In the genomic region with DNA sequence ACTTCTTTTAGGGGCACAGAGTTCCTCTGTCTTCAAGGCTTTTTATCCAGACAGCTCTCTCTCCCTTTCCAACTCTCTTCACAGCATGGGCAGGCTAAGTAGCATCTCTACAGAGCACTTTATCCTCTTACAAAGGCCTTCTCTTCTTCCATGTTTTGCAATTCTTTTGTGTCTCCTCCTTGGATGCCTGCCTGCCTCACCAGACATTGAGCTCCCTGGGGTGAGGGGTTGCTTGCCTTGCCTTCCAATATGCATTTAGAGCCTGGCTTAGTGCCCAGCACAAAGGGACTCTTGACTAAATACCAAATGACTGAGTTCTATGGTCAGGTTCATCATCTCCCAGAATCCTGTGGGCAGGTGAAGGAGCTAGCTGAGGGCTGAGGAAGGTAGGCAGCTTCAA, we compare ENCODE assay signal across 24 mouse cellular contexts.
DNase-seq lines count a peak whose midpoint lies in the region; ATAC-seq lines count a peak whose summit lies in the region.
"Had no signal": no experiment of that assay in that cellular context is flagged by ENCODE, and none has a peak within 500 bp of the region (broad histone marks: within the 10 kb centered on the region; RNA-seq: fewer than 3 reads in every experiment).

No protein-coding gene starts in this region.

- H3K4me1 ChIP-seq in hindbrain, embryonic 16.5 days (ENCODE audit: control insufficient read depth, insufficient read depth, low read depth, low read length): no peaks in the 10 kb centered on the region
- H3K4me1 ChIP-seq in hindbrain, embryonic 11.5 days (replicated peaks; ENCODE audit: control insufficient read depth, insufficient read depth, low read length): no peaks in the 10 kb centered on the region
- no peaks in the 10 kb centered on the region for H3K4me1 ChIP-seq in liver, embryonic 12.5 days
- H3K4me1 ChIP-seq: forebrain, embryonic 15.5 days; neural tube, embryonic 12.5 days had no signal

- no peaks in the 10 kb centered on the region for H3K27me3 ChIP-seq in hindbrain, embryonic 16.5 days (replicated peaks; ENCODE audit: control insufficient read depth, insufficient read depth, low read length)
- no peaks in the 10 kb centered on the region for H3K27me3 ChIP-seq in hindbrain, embryonic 11.5 days (ENCODE audit: control insufficient read depth, insufficient read depth, low read length)
- H3K27me3 ChIP-seq in liver, embryonic 12.5 days (replicated peaks): no peaks in the 10 kb centered on the region
- H3K27me3 ChIP-seq: forebrain, embryonic 15.5 days; heart, embryonic 12.5 days; limb, embryonic 12.5 days; neural tube, embryonic 12.5 days; Patski had no signal

- no peak overlapping the region for H3K9ac ChIP-seq in hindbrain, embryonic 16.5 days (ENCODE audit: low read depth, low read length)
- no peak overlapping the region for H3K9ac ChIP-seq in hindbrain, embryonic 11.5 days (ENCODE audit: low read depth, low read length)
- H3K9ac ChIP-seq in liver, embryonic 12.5 days: no peak overlapping the region
- H3K9ac ChIP-seq: forebrain, embryonic 15.5 days; heart, embryonic 12.5 days; limb, embryonic 12.5 days; neural tube, embryonic 12.5 days had no signal

- peak; percentile 22 for DNase-seq in cerebellum, adult 9-11 months
- no peak for DNase-seq in cerebellum, adult 8-10 months
- no peak for DNase-seq in hindbrain, embryonic 11.5 days (ENCODE audit: low spot score)
- peak; percentile 55 for DNase-seq in Muller cell, postnatal 12 days (ENCODE audit: inconsistent ontology term)
- DNase-seq in cerebellum, postnatal 14 days: peak; percentile 45 to 68
- DNase-seq: adrenal gland, postnatal 10 days; heart, postnatal 10 days; kidney, adult 11 months; lung, adult 18-20 months; lung, postnatal 14 days; right cerebral cortex, postnatal 14 days had no signal

- no peak overlapping the region for H3K4me3 ChIP-seq in hindbrain, embryonic 16.5 days (ENCODE audit: low read length)
- no peak overlapping the region for H3K4me3 ChIP-seq in hindbrain, embryonic 11.5 days (ENCODE audit: low read depth, low read length)
- no peak overlapping the region for H3K4me3 ChIP-seq in liver, embryonic 12.5 days
- H3K4me3 ChIP-seq: embryonic facial prominence, embryonic 10.5 days; forebrain, embryonic 15.5 days; heart, embryonic 12.5 days; limb, embryonic 12.5 days; neural tube, embryonic 12.5 days had no signal

- H3K27ac ChIP-seq in hindbrain, embryonic 16.5 days (ENCODE audit: low read depth, low read length): no peak overlapping the region
- H3K27ac ChIP-seq in hindbrain, embryonic 11.5 days (ENCODE audit: low read depth, low read length): no peak overlapping the region
- no peak overlapping the region for H3K27ac ChIP-seq in liver, embryonic 12.5 days
- H3K27ac ChIP-seq: embryonic facial prominence, embryonic 10.5 days; forebrain, embryonic 15.5 days; kidney, postnatal 0 days; limb, embryonic 12.5 days; neural tube, embryonic 12.5 days had no signal

- no peaks in the 10 kb centered on the region for H3K36me3 ChIP-seq in hindbrain, embryonic 16.5 days (ENCODE audit: control insufficient read depth, insufficient read depth, low read length)
- no peaks in the 10 kb centered on the region for H3K36me3 ChIP-seq in hindbrain, embryonic 11.5 days (ENCODE audit: control insufficient read depth, insufficient read depth, low read length)
- H3K36me3 ChIP-seq in liver, embryonic 12.5 days: no peaks in the 10 kb centered on the region
- H3K36me3 ChIP-seq: embryonic facial prominence, embryonic 10.5 days; forebrain, embryonic 15.5 days; heart, embryonic 12.5 days; limb, embryonic 12.5 days; neural tube, embryonic 12.5 days had no signal

- H3K9me3 ChIP-seq in hindbrain, embryonic 16.5 days (ENCODE audit: control insufficient read depth, low read length): no peaks in the 10 kb centered on the region
- no peaks in the 10 kb centered on the region for H3K9me3 ChIP-seq in hindbrain, embryonic 11.5 days (ENCODE audit: control insufficient read depth, low read length)
- no peaks in the 10 kb centered on the region for H3K9me3 ChIP-seq in liver, embryonic 12.5 days (replicated peaks)
- H3K9me3 ChIP-seq: embryonic facial prominence, embryonic 10.5 days; forebrain, embryonic 15.5 days; heart, embryonic 12.5 days; limb, embryonic 12.5 days; neural tube, embryonic 12.5 days had no signal

- 0 out of 2 replicates have a peak, but pooled peaks have one; percentile 42 for ATAC-seq in hindbrain, embryonic 16.5 days
- ATAC-seq in hindbrain, embryonic 11.5 days (ENCODE audit: low FRiP score): no peak
- no peak for ATAC-seq in liver, embryonic 12.5 days
- ATAC-seq: activated CD4-positive, CD25-positive, alpha-beta regulatory T cell, adult 4 months; CD4-positive, CD25-positive, alpha-beta regulatory T cell, adult 4 months; forebrain, embryonic 15.5 days; Patski had no signal

- H3K4me2 ChIP-seq in hindbrain, embryonic 16.5 days (ENCODE audit: low read length): no peak overlapping the region
- H3K4me2 ChIP-seq in hindbrain, embryonic 11.5 days (replicated peaks; ENCODE audit: low read depth, low read length): no peak overlapping the region
- no peak overlapping the region for H3K4me2 ChIP-seq in liver, embryonic 12.5 days
- H3K4me2 ChIP-seq: forebrain, embryonic 15.5 days; heart, embryonic 12.5 days; limb, embryonic 12.5 days; liver, embryonic 11.5 days; midbrain, embryonic 11.5 days; neural tube, embryonic 12.5 days had no signal

Comparison
In these comparisons a context has a peak if more than half of its experiments do, and no peak if none do; other contexts are left out.
1. DNase-seq: peak in cerebellum, adult 9-11 months (single experiment), Muller cell, postnatal 12 days (single experiment) and cerebellum, postnatal 14 days (2 of 2); none in cerebellum, adult 8-10 months (single experiment) and hindbrain, embryonic 11.5 days (single experiment).